Mouse (Mus musculus) thymus, adult 2 months (tissue): ENCODE results near the gene Muc5b.

ENCODE experiments used
- CTCF ChIP-seq: fragments of 200-500 bp; IDR thresholded peaks from 2 replicates; pipeline ENCODE4 v1.5.1; 2012; ENCODE audit warnings: mild to moderate bottlenecking, control low read depth, low read length, moderate library complexity, borderline replicate concordance; ENCODE audit not compliant: control insufficient read depth, poor library complexity, insufficient read depth; ENCODE audit errors: extremely low read depth
- POLR2A ChIP-seq: fragments of 200-500 bp; IDR thresholded peaks from 2 replicates; pipeline ENCODE4 v1.6.1; 2012; ENCODE audit warnings: mild to moderate bottlenecking, low read length, control low read depth, moderate library complexity; ENCODE audit not compliant: control insufficient read depth, poor library complexity, insufficient read depth; ENCODE audit errors: extremely low read depth

DNA sequence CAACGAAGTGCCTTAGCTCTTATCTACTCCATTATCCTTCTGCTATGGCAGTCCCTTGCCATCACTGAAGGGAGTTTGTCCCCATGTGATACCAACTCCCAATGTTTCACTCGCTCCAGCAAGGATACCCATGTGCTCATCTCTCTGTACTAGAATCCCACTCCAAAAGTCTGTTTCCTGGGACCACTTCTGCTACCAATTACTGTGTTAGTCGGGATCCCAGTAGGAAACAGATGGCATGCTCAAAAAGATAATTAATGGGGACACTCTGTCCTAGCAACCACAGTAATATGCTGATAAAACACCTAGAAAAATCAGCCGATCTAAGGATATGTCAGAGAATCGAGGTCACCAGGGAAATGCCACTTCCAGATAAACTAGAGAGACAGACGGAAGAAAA, 69.7 kb downstream of the Muc5b start:
- no peak for TF ChIP-seq POLR2A
- TF ChIP-seq CTCF = no peak
